Comparison of ENCODE assay signal across 7 mouse cellular contexts in genomic region chr17:47599511-47600297, GRCm38 (mm10). TPM values are rescaled to one million over a fixed set of nuclear protein-coding genes. Genes with fewer than 3 reads are reported as not detected.
A peak's percentile ranks its signal among the peaks of the same experiment; 100 is the strongest.
DNase-seq lines count a peak whose midpoint lies in the region; ATAC-seq and TF ChIP-seq lines count a peak whose summit lies in the region.

No protein-coding gene starts in this region.

- TF ChIP-seq EP300 in ES-Bruce4 (IDR thresholded peaks at IDR 0.05; ENCODE audit: insufficient read depth, low read depth, low read length) = peak; percentile 64; the same call in 1 of the 2 replicates

- no peak for TF ChIP-seq POLR2A in ES-Bruce4 (IDR thresholded peaks at IDR 0.05; ENCODE audit: insufficient read depth, low read length)

- H3K36me3 ChIP-seq in ES-Bruce4 (ENCODE audit: control insufficient read depth, insufficient read depth, low read length, poor library complexity, severe bottlenecking) = peaks cover 41% of the 10 kb centered on the region
- H3K36me3 ChIP-seq in heart, embryonic 15.5 days = peaks cover 65% of the 10 kb centered on the region
- peaks cover 72% of the 10 kb centered on the region for H3K36me3 ChIP-seq in lung, embryonic 15.5 days

- no peak for ATAC-seq in heart, embryonic 15.5 days (replicated peaks; ENCODE audit: insufficient number of reproducible peaks, insufficient read depth, low FRiP score, low read depth)
- ATAC-seq in lung, embryonic 15.5 days (ENCODE audit: borderline replicate concordance, extremely low read depth, low FRiP score, low TSS enrichment) = no peak

- no peak overlapping the region for H3K9ac ChIP-seq in ES-Bruce4 (ENCODE audit: low read depth, poor library complexity, severe bottlenecking)
- H3K9ac ChIP-seq in heart, embryonic 15.5 days = no peak overlapping the region
- no peak overlapping the region for H3K9ac ChIP-seq in lung, embryonic 15.5 days

- H3K4me1 ChIP-seq in ES-Bruce4 (ENCODE audit: control insufficient read depth, insufficient read depth, low read length) = peaks cover 6% of the 10 kb centered on the region
- peaks cover 50% of the 10 kb centered on the region for H3K4me1 ChIP-seq in heart, embryonic 15.5 days (replicated peaks)
- H3K4me1 ChIP-seq in lung, embryonic 15.5 days = peaks cover 32% of the 10 kb centered on the region

- peak; percentile 24 for DNase-seq in A20 (ENCODE audit: low read depth, low spot score)
- DNase-seq in yolk sac, embryonic 10.5 days (ENCODE audit: low spot score) = peak; percentile 47
- DNase-seq in cerebellum, postnatal 4 days (ENCODE audit: low spot score in 2 of 2) = no peak
- DNase-seq in left cerebral cortex, postnatal 25 days (ENCODE audit: low spot score in 2 of 2) = no peak

- intact Hi-C loops in left cerebral cortex, postnatal 25 days (cut with DNase I) = no loop called here

- H3K27me3 ChIP-seq in ES-Bruce4 (ENCODE audit: control insufficient read depth, insufficient read depth, low read length, poor library complexity, severe bottlenecking) = no peaks in the 10 kb centered on the region
- H3K27me3 ChIP-seq in heart, embryonic 15.5 days = no peaks in the 10 kb centered on the region
- H3K27me3 ChIP-seq in lung, embryonic 15.5 days = no peaks in the 10 kb centered on the region

- no peak overlapping the region for H3K4me3 ChIP-seq in ES-Bruce4 (ENCODE audit: low read depth, low read length)
- no peak overlapping the region for H3K4me3 ChIP-seq in heart, embryonic 15.5 days
- H3K4me3 ChIP-seq in lung, embryonic 15.5 days = no peak overlapping the region

- H3K9me3 ChIP-seq in ES-Bruce4 (replicated peaks; ENCODE audit: control insufficient read depth, insufficient read depth, low read length, poor library complexity, severe bottlenecking) = no peaks in the 10 kb centered on the region
- no peaks in the 10 kb centered on the region for H3K9me3 ChIP-seq in heart, embryonic 15.5 days (replicated peaks)
- no peaks in the 10 kb centered on the region for H3K9me3 ChIP-seq in lung, embryonic 15.5 days

- H3K27ac ChIP-seq in ES-Bruce4 (ENCODE audit: insufficient read depth, low read length) = peak overlapping the region; percentile 49
- peak overlapping the region; percentile 70 for H3K27ac ChIP-seq in heart, embryonic 15.5 days
- peak overlapping the region; percentile 26 for H3K27ac ChIP-seq in lung, embryonic 15.5 days

- no peak overlapping the region for H3K4me2 ChIP-seq in heart, embryonic 15.5 days
- H3K4me2 ChIP-seq in lung, embryonic 15.5 days = no peak overlapping the region

- 67% methylated on average over 11 of the region's 11 CpGs for WGBS in heart, embryonic 15.5 days
- 64% methylated on average over 11 of the region's 11 CpGs for whole genome bisulfite sequencing in lung, embryonic 15.5 days

- no peak for TF ChIP-seq CTCF in ES-Bruce4 (IDR thresholded peaks at IDR 0.05; ENCODE audit: low read depth, low read length)

RNA-seq across cellular contexts. Expression of gene Bysl, which starts 11.6 kb away (rescaled TPM):
- polyA plus RNA-seq in ES-Bruce4 (2011; ENCODE audit: insufficient read depth, insufficient read length, low read depth, missing spikeins) = 24.9 and 25.7 TPM in 2 replicates
- polyA plus RNA-seq in heart, embryonic 15.5 days (2015; fragmentation: Nextera tagmentation; extraction: Ambion mirVana) = 18.2 and 22.6 TPM in 2 replicates
- 21.9 and 22.9 TPM in 2 replicates for polyA plus RNA-seq in lung, embryonic 15.5 days (2015; fragmentation: Nextera tagmentation; extraction: Ambion mirVana)
- 10 to 100 TPM; 18.2 to 18.5 TPM for total RNA-seq in left cerebral cortex, postnatal 25 days (2021)

RNA-seq across cellular contexts. Expression of gene Med20, which starts 11.7 kb away (rescaled TPM):
- 26.4 and 36.9 TPM in 2 replicates for polyA plus RNA-seq in ES-Bruce4 (2011; ENCODE audit: insufficient read depth, insufficient read length, low read depth, missing spikeins)
- polyA plus RNA-seq in heart, embryonic 15.5 days (2015; fragmentation: Nextera tagmentation; extraction: Ambion mirVana) = 25.4 and 31.2 TPM in 2 replicates
- 47.8 and 50.3 TPM in 2 replicates for polyA plus RNA-seq in lung, embryonic 15.5 days (2015; fragmentation: Nextera tagmentation; extraction: Ambion mirVana)
- total RNA-seq in left cerebral cortex, postnatal 25 days (2021) = 10 to 100 TPM; 27.2 to 32.7 TPM

RNA-seq across cellular contexts. Expression of gene Gm20517, which starts 11.7 kb away (rescaled TPM):
- polyA plus RNA-seq in ES-Bruce4 (2011; ENCODE audit: insufficient read depth, insufficient read length, low read depth, missing spikeins) = 4.5 and 11.9 TPM in 2 replicates
- 0.60 and 1.6 TPM in 2 replicates for polyA plus RNA-seq in heart, embryonic 15.5 days (2015; fragmentation: Nextera tagmentation; extraction: Ambion mirVana)
- polyA plus RNA-seq in lung, embryonic 15.5 days (2015; fragmentation: Nextera tagmentation; extraction: Ambion mirVana) = 0.35 and 1.7 TPM in 2 replicates
- 1 to 10 TPM; 3.5 to 7.2 TPM for total RNA-seq in left cerebral cortex, postnatal 25 days (2021)

RNA-seq across cellular contexts. Expression of gene Usp49, which starts 30.8 kb away (rescaled TPM):
- polyA plus RNA-seq in ES-Bruce4 (2011; ENCODE audit: insufficient read depth, insufficient read length, low read depth, missing spikeins) = 15.8 and 16.8 TPM in 2 replicates
- 2.5 and 3.2 TPM in 2 replicates for polyA plus RNA-seq in heart, embryonic 15.5 days (2015; fragmentation: Nextera tagmentation; extraction: Ambion mirVana)
- polyA plus RNA-seq in lung, embryonic 15.5 days (2015; fragmentation: Nextera tagmentation; extraction: Ambion mirVana) = 4.2 and 4.3 TPM in 2 replicates
- total RNA-seq in left cerebral cortex, postnatal 25 days (2021) = 10 to 100 TPM in 1 of 2 experiments, 1 to 10 TPM in 1; 9.9 to 11.6 TPM

Comparison
In these comparisons a context has a peak if more than half of its experiments do, and no peak if none do; other contexts are left out.
1. DNase-seq: peak in A20 (single experiment) and yolk sac, embryonic 10.5 days (single experiment); none in cerebellum, postnatal 4 days (0 of 2) and left cerebral cortex, postnatal 25 days (0 of 2).
2. Peak in every context shown above with its lines, with median percentiles within 50 percentile points of each other: H3K27ac ChIP-seq.